Comparison of ENCODE assay signal across 8 mouse cellular contexts in genomic region chr12:86831591-86832550, GRCm38 (mm10). TPM values are rescaled to one million over a fixed set of nuclear protein-coding genes. Genes with fewer than 3 reads are reported as not detected.
DNase-seq lines count a peak whose midpoint lies in the region; ATAC-seq and TF ChIP-seq lines count a peak whose summit lies in the region.

No protein-coding gene starts in this region.

- ATAC-seq in embryonic facial prominence, embryonic 11.5 days (replicated peaks; ENCODE audit: insufficient number of reproducible peaks, low FRiP score, low TSS enrichment, low read depth): peak; percentile 64; the same call in 1 of the 2 replicates
- ATAC-seq in heart, embryonic 11.5 days (replicated peaks; ENCODE audit: insufficient number of reproducible peaks, low FRiP score, low TSS enrichment): peak; percentile 49; the same call in 1 of the 2 replicates
- ATAC-seq in neural tube, embryonic 14.5 days (ENCODE audit: low read depth): peak; percentile 61; the same call in 1 of the 2 replicates

- H3K27ac ChIP-seq in embryonic facial prominence, embryonic 11.5 days (replicated peaks; ENCODE audit: low read depth, low read length): peak overlapping the region; percentile 47
- H3K27ac ChIP-seq in heart, embryonic 11.5 days (ENCODE audit: low read depth, low read length): peak overlapping the region; percentile 77
- H3K27ac ChIP-seq in neural tube, embryonic 14.5 days (ENCODE audit: low read depth, low read length): peak overlapping the region; percentile 72

- 32% methylated on average over 32 of the region's 32 CpGs for whole genome bisulfite sequencing in embryonic facial prominence, embryonic 11.5 days
- WGBS in heart, embryonic 11.5 days (ENCODE audit: insufficient replicate concordance): 27% methylated on average over 32 of the region's 32 CpGs
- WGBS in lung, adult 2 months: 16% methylated on average over 32 of the region's 32 CpGs
- 25% methylated on average over 32 of the region's 32 CpGs for WGBS in neural tube, embryonic 14.5 days

- H3K36me3 ChIP-seq in embryonic facial prominence, embryonic 11.5 days (replicated peaks; ENCODE audit: control insufficient read depth, insufficient read depth, low read depth, low read length): no peaks in the 10 kb centered on the region
- H3K36me3 ChIP-seq in heart, embryonic 11.5 days (ENCODE audit: control insufficient read depth, insufficient read depth, low read length): no peaks in the 10 kb centered on the region
- no peaks in the 10 kb centered on the region for H3K36me3 ChIP-seq in neural tube, embryonic 14.5 days (ENCODE audit: control insufficient read depth, insufficient read depth, low read length)

- no peaks in the 10 kb centered on the region for H3K27me3 ChIP-seq in embryonic facial prominence, embryonic 11.5 days (ENCODE audit: control insufficient read depth, insufficient read depth, low read length)
- no peaks in the 10 kb centered on the region for H3K27me3 ChIP-seq in heart, embryonic 11.5 days (ENCODE audit: control insufficient read depth, insufficient read depth, low read length)
- no peaks in the 10 kb centered on the region for H3K27me3 ChIP-seq in neural tube, embryonic 14.5 days (ENCODE audit: control insufficient read depth, insufficient read depth, low read length)

- no peaks in the 10 kb centered on the region for H3K9me3 ChIP-seq in embryonic facial prominence, embryonic 11.5 days (replicated peaks; ENCODE audit: control insufficient read depth, low read length)
- no peaks in the 10 kb centered on the region for H3K9me3 ChIP-seq in heart, embryonic 11.5 days (replicated peaks; ENCODE audit: control insufficient read depth, low read length)
- no peaks in the 10 kb centered on the region for H3K9me3 ChIP-seq in neural tube, embryonic 14.5 days (ENCODE audit: control insufficient read depth, low read length)

- DNase-seq in CD4-positive helper T cell, adult 2 months (ENCODE audit: low read depth, low spot score): peak; percentile 85
- DNase-seq in ZHBTc4 (ENCODE audit: low read depth, low spot score) (peak; percentile 88), MN1 (ENCODE audit: low spot score) (no peak)
- DNase-seq in embryonic facial prominence, embryonic 11.5 days (ENCODE audit: low spot score): peak; percentile 81
- peak; percentile 73 to 74 for DNase-seq in kidney, adult 8-10 months
- no peak for DNase-seq in lung, adult 2 months

- peak overlapping the region; percentile 71 for H3K9ac ChIP-seq in embryonic facial prominence, embryonic 11.5 days (replicated peaks; ENCODE audit: low read length)
- H3K9ac ChIP-seq in heart, embryonic 11.5 days (ENCODE audit: low read depth, low read length): peak overlapping the region; percentile 77
- H3K9ac ChIP-seq in neural tube, embryonic 14.5 days (replicated peaks; ENCODE audit: low read depth, low read length): peak overlapping the region; percentile 51

- TF ChIP-seq CTCF in lung, adult 2 months (IDR thresholded peaks at IDR 0.05; ENCODE audit: insufficient read depth, low read length): no peak

- H3K4me1 ChIP-seq in embryonic facial prominence, embryonic 11.5 days (ENCODE audit: control insufficient read depth, insufficient read depth, low read length): peaks cover 6% of the 10 kb centered on the region
- H3K4me1 ChIP-seq in heart, embryonic 11.5 days (ENCODE audit: control insufficient read depth, insufficient read depth, low read length): peaks cover 53% of the 10 kb centered on the region
- H3K4me1 ChIP-seq in lung, adult 2 months (ENCODE audit: control insufficient read depth, insufficient read depth, low read length): peaks cover 31% of the 10 kb centered on the region
- peaks cover 15% of the 10 kb centered on the region; the same call in 1 of the 2 replicates for H3K4me1 ChIP-seq in neural tube, embryonic 14.5 days (ENCODE audit: control insufficient read depth, insufficient read depth, low read length)

- peak overlapping the region; percentile 36 for H3K4me2 ChIP-seq in embryonic facial prominence, embryonic 11.5 days (ENCODE audit: low read depth, low read length)
- H3K4me2 ChIP-seq in heart, embryonic 11.5 days: peak overlapping the region; percentile 56
- H3K4me2 ChIP-seq in neural tube, embryonic 14.5 days (ENCODE audit: low read depth, low read length): peak overlapping the region; percentile 30; the same call in 1 of the 2 replicates

- peak; percentile 18; the same call in 1 of the 2 replicates for TF ChIP-seq POLR2A in lung, adult 2 months (IDR thresholded peaks at IDR 0.05; ENCODE audit: borderline replicate concordance, extremely low read depth, low read depth, low read length)

- no peak overlapping the region for H3K4me3 ChIP-seq in embryonic facial prominence, embryonic 11.5 days (ENCODE audit: low read depth, low read length)
- 0 out of 2 replicates have a peak overlapping the region, but pooled peaks have one; percentile 10 for H3K4me3 ChIP-seq in heart, embryonic 11.5 days (ENCODE audit: low read depth, low read length)
- H3K4me3 ChIP-seq in lung, adult 2 months (replicated peaks; ENCODE audit: extremely low read depth, low read depth, low read length): peak overlapping the region; percentile 16
- no peak overlapping the region for H3K4me3 ChIP-seq in neural tube, embryonic 14.5 days (ENCODE audit: low read depth, low read length)

RNA-seq across cellular contexts. Expression of gene Irf2bpl, which starts 52.7 kb away (rescaled TPM):
- 15.5 and 16.4 TPM in 2 replicates for polyA plus RNA-seq in embryonic facial prominence, embryonic 11.5 days (2014; fragmentation: Nextera tagmentation; extraction: Ambion mirVana)
- 18.9 and 26.9 TPM in 2 replicates for polyA plus RNA-seq in heart, embryonic 11.5 days (2014; fragmentation: Nextera tagmentation; extraction: Ambion mirVana)
- polyA plus RNA-seq in lung, adult 2 months (2012; rRNA removed): 50.0 and 79.4 TPM in 2 replicates
- 47.6 and 58.3 TPM in 2 replicates for polyA plus RNA-seq in neural tube, embryonic 14.5 days (2014; fragmentation: Nextera tagmentation; extraction: Ambion mirVana)

Comparison
In these comparisons a context has a peak if more than half of its experiments do, and no peak if none do; other contexts are left out.
1. DNase-seq: peak in CD4-positive helper T cell, adult 2 months (single experiment), ZHBTc4 (single experiment), embryonic facial prominence, embryonic 11.5 days (single experiment) and kidney, adult 8-10 months (2 of 2); none in lung, adult 2 months (single experiment) and MN1 (single experiment).
2. H3K4me3 ChIP-seq: peak in heart, embryonic 11.5 days (single experiment) and lung, adult 2 months (single experiment); none in embryonic facial prominence, embryonic 11.5 days (single experiment) and neural tube, embryonic 14.5 days (single experiment).
3. Peak in every context shown above with its lines, with median percentiles within 50 percentile points of each other: ATAC-seq, H3K27ac ChIP-seq, H3K4me2 ChIP-seq and H3K9ac ChIP-seq.